Mouse (Mus musculus) erythroblast, embryonic 14.5 days (primary cell): Measurements from ENCODE around the gene Gm10330.
"Not testable (repeated sequence)": the region's sequence is repeated elsewhere in the genome, so short reads cannot be mapped to it uniquely, and the experiment has no call there.

Experiments used
- GATA1 ChIP-seq: IDR thresholded peaks from 2 replicates; pipeline ENCODE4 v1.6.1; 2012; ENCODE audit warnings: low read length, inconsistent platforms, mixed read lengths
- TAL1 ChIP-seq: IDR thresholded peaks from 3 replicates; pipeline ENCODE4 v1.6.1; 2012; ENCODE audit warnings: low read length, inconsistent platforms, mixed read lengths

DNA sequence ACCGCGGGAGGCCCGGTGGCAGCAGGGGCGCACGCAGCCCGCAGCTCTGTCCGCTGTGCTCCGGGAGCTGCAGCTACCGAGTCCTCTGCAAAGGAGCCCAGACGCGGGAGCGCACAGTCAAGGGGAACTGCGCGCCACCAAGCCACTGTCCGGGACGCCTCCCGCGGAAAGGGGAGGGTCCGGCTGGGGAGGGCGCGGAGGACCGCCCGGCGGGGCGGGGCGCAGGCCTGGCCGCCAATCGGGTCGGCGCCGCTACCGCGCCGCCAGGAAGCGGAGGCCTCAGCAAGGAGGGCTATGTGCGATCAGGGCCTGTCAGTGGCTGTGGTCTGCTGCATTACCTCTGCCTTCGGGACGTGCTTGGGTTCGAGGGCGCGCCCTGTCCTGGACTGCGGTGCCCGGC, 20.7 kb upstream of the Gm10330 start:
- TF ChIP-seq GATA1, TAL1: not testable (repeated sequence)
